Mouse (Mus musculus): Measurements from ENCODE around the gene Hist1h2aa. TPM values are rescaled to one million over a fixed set of nuclear protein-coding genes. Genes with fewer than 3 reads are reported as not detected.

Hist1h2aa gene
- total RNA-seq, 2 experiments from 2014 or later = not detected

- peak in 1 of 2 experiments; percentile 33 for DNase-seq (ENCODE audit: low spot score in 2 of 2)
- intact Hi-C loops (cut with DNase I) = no loop called here
Observed at GRCm38 (mm10) chr13:23938699-23939098, 4.4 kb downstream of the Hist1h2aa start.

- intact Hi-C loops (cut with DNase I) = no loop called here
- no peak for DNase-seq (ENCODE audit: low spot score in 2 of 2)
Observed at GRCm38 (mm10) chr13:23940291-23940690, 6.0 kb downstream of the Hist1h2aa start.

- DNase-seq (ENCODE audit: low spot score in 2 of 2) = no peak
- intact Hi-C loops (cut with DNase I) = no loop called here
Observed at GRCm38 (mm10) chr13:23942861-23943260, 8.6 kb downstream of the Hist1h2aa start.

GRCm38 (mm10) chr13:23946254-23946653 is 12.0 kb downstream of the Hist1h2aa start:
- no peak for DNase-seq (ENCODE audit: low spot score in 2 of 2)
- intact Hi-C loops (cut with DNase I) = no loop called here

GRCm38 (mm10) chr13:23949484-23950246 is 15.4 kb downstream of the Hist1h2aa start:
- intact Hi-C loops (cut with DNase I) = no loop called here
- no peak for DNase-seq (ENCODE audit: low spot score in 2 of 2)

GRCm38 (mm10) chr13:23950928-23951327 is 16.7 kb downstream of the Hist1h2aa start:
- intact Hi-C loops (cut with DNase I) = no loop called here
- no peak for DNase-seq (ENCODE audit: low spot score in 2 of 2)

GRCm38 (mm10) chr13:23959776-23960175 is 25.5 kb downstream of the Hist1h2aa start:
- no peak for DNase-seq (ENCODE audit: low spot score in 2 of 2)
- intact Hi-C loops (cut with DNase I) = no loop called here

- intact Hi-C loops (cut with DNase I) = no loop called here
- DNase-seq (ENCODE audit: low spot score in 2 of 2) = no peak
Observed at GRCm38 (mm10) chr13:23964909-23965308, 30.6 kb downstream of the Hist1h2aa start.

- intact Hi-C loops (cut with DNase I) = no loop called here
- DNase-seq (ENCODE audit: low spot score in 2 of 2) = no peak
Observed at GRCm38 (mm10) chr13:23971870-23972269, 37.6 kb downstream of the Hist1h2aa start.

GRCm38 (mm10) chr13:23972271-23972670 is 38.0 kb downstream of the Hist1h2aa start:
- no peak for DNase-seq (ENCODE audit: low spot score in 2 of 2)
- intact Hi-C loops (cut with DNase I) = no loop called here

Small RNA genes lying within 50 kb of the gene (microRNA-seq; reads per million reads assigned to microRNA genes)
- gene Gm44344 = not detected

Other genes starting within 250 kb of the Hist1h2aa start
- not detected for gene Hist1h1t, start 238.6 kb upstream of the Hist1h2aa start, total RNA-seq (2021)
- 100 to 1,000 TPM; 107 to 117 TPM for gene Hist1h4c, start 236.0 kb upstream of the Hist1h2aa start, total RNA-seq (2021)
- 1 to 10 TPM; 2.4 to 3.7 TPM for gene Hfe, start 223.6 kb upstream of the Hist1h2aa start, total RNA-seq (2021)
- gene Hist1h1c, start 195.7 kb upstream of the Hist1h2aa start, total RNA-seq (2021) = 10 to 100 TPM; 68.2 to 74.7 TPM
- gene Hist1h3c, start 188.9 kb upstream of the Hist1h2aa start, total RNA-seq (2021) = 1 to 10 TPM; 1.9 to 2.6 TPM
- 10 to 100 TPM; 17.9 to 19.8 TPM for gene Hist1h2bb, start 187.7 kb upstream of the Hist1h2aa start, total RNA-seq (2021)
- gene Hist1h2ab, start 183.3 kb upstream of the Hist1h2aa start, total RNA-seq (2021) = 10 to 100 TPM; 28.3 to 44.5 TPM
- gene Hist1h3b, start 182.2 kb upstream of the Hist1h2aa start, total RNA-seq (2021) = 10 to 100 TPM in 1 of 2 experiments, 1 to 10 TPM in 1; 9.7 to 14.5 TPM
- gene Hist1h4b, start 177.4 kb upstream of the Hist1h2aa start, total RNA-seq (2021) = 10 to 100 TPM; 87.5 to 90.3 TPM
- 10 to 100 TPM; 62.2 to 71.7 TPM for gene Hist1h4a, start 173.2 kb upstream of the Hist1h2aa start, total RNA-seq (2021)
- gene Hist1h3a, start 172.1 kb upstream of the Hist1h2aa start, total RNA-seq (2021) = 10 to 100 TPM; 41.3 to 42.8 TPM
- 10 to 100 TPM; 26.1 to 28.4 TPM for gene Hist1h1a, start 170.8 kb upstream of the Hist1h2aa start, total RNA-seq (2021)
- not detected for gene Trim38, start 164.5 kb upstream of the Hist1h2aa start, total RNA-seq (2021)
- not detected for gene Slc17a2, start 127.5 kb upstream of the Hist1h2aa start, total RNA-seq (2021)
- gene Slc17a3, start 95.0 kb upstream of the Hist1h2aa start, total RNA-seq (2021) = not detected
- not detected for gene Slc17a1, start 66.7 kb upstream of the Hist1h2aa start, total RNA-seq (2021)
- gene Slc17a4, start 19.5 kb upstream of the Hist1h2aa start, total RNA-seq (2021) = not detected
- gene Hist1h2ba, start 306 bp upstream of the Hist1h2aa start, total RNA-seq (2021) = not detected
- 1 to 10 TPM in 1 of 2 experiments, not detected in 1; 1.0 TPM for gene Scgn, start 56.8 kb downstream of the Hist1h2aa start, total RNA-seq (2021)